Mouse (Mus musculus) kidney, embryonic 15.5 days (tissue): ENCODE data around the gene Secisbp2l. TPM values are rescaled to one million over a fixed set of nuclear protein-coding genes. Genes with fewer than 3 reads are reported as not detected.

Experiments
- ATAC-seq: fragments of 200-750 bp; cut with Nextera tagmentation; replicated peaks from 2 replicates; pipeline ENCODE4 v1.8.0; 2017; ENCODE audit warnings: moderate TSS enrichment; ENCODE audit not compliant: low FRiP score
- H3K27ac ChIP-seq: fragments of 300-500 bp; sonication (generic); 2 replicates; pipeline ENCODE4 v1.5.1; 2015; ENCODE audit warnings: mild to moderate bottlenecking, inconsistent platforms
- H3K27me3 ChIP-seq: fragments of 300-500 bp; sonication (generic); 2 replicates; pipeline ENCODE4 v1.6.1; 2015; ENCODE audit warnings: inconsistent platforms
- H3K36me3 ChIP-seq: fragments of 300-500 bp; sonication (generic); 2 replicates; pipeline ENCODE4 v1.6.1; 2015; ENCODE audit warnings: inconsistent platforms
- H3K4me1 ChIP-seq: fragments of 300-500 bp; sonication (generic); 2 replicates; pipeline ENCODE4 v1.6.1; 2015; ENCODE audit warnings: inconsistent platforms
- H3K4me2 ChIP-seq: fragments of 300-500 bp; sonication (generic); 2 replicates; pipeline ENCODE4 v1.6.1; 2015; ENCODE audit warnings: moderate library complexity, mild to moderate bottlenecking, inconsistent platforms
- H3K4me3 ChIP-seq: fragments of 300-500 bp; sonication (generic); replicated peaks from 2 replicates; pipeline ENCODE4 v1.5.1; 2015; ENCODE audit warnings: mild to moderate bottlenecking, inconsistent platforms
- H3K9ac ChIP-seq: fragments of 300-500 bp; sonication (generic); 2 replicates; pipeline ENCODE4 v1.6.1; 2015; ENCODE audit warnings: mild to moderate bottlenecking, inconsistent platforms
- H3K9me3 ChIP-seq: fragments of 300-500 bp; sonication (generic); replicated peaks from 2 replicates; pipeline ENCODE4 v1.6.1; 2016; ENCODE audit warnings: inconsistent platforms
- WGBS: fragments of 180-500 bp; shearing (Covaris S2); methylation state at CpG from one replicate; pipeline ENCODE4 v1.1.7; 2015; ENCODE audit warnings: mixed read lengths; 5-methylcytosine and 5-hydroxymethylcytosine counted together
- polyA plus RNA-seq: library from polyadenylated mRNA; unstranded; fragments of >200 nt; fragmentation: Nextera tagmentation; extraction: Ambion mirVana; gene quantifications from 2 replicates; pipeline ENCODE4 v1.2.1, GENCODE M21; 2015

Secisbp2l gene
- polyA plus RNA-seq, 1 experiment from 2014 or later, result 19.0 TPM

DNA sequence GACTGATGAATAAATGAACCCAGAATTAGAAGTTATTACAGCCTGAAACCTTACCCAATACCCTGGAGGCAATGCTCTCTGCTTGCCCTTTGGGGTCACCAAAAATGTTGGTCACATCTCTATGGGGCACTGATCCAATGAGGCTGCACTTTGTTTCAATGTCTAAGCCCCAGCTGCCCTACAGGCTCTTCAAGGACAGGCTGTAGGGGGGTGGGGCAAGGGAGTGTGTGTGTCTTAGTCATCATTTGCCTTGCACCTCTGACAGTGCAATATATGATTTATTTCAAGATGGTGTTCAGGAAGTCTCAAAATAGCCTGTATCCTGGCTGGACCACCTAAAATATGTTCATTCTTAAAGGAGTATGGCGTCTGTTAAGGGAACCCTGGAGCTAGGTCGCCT, 81.1 kb downstream of the Secisbp2l start:
- Histone ChIP-seq H3K9me3 (no peaks in the 10 kb centered on the region), H3K9ac (no peak overlapping the region), H3K4me1 (peaks cover 2% of the 10 kb centered on the region; the same call in 1 of the 2 replicates), H3K27me3 (no peaks in the 10 kb centered on the region), H3K4me3 (no peak overlapping the region), H3K27ac (no peak overlapping the region), H3K4me2 (no peak overlapping the region), H3K36me3 (no peaks in the 10 kb centered on the region)
- no peak for ATAC-seq
- WGBS, result 81% methylated on average over 2 of the region's 2 CpGs

DNA sequence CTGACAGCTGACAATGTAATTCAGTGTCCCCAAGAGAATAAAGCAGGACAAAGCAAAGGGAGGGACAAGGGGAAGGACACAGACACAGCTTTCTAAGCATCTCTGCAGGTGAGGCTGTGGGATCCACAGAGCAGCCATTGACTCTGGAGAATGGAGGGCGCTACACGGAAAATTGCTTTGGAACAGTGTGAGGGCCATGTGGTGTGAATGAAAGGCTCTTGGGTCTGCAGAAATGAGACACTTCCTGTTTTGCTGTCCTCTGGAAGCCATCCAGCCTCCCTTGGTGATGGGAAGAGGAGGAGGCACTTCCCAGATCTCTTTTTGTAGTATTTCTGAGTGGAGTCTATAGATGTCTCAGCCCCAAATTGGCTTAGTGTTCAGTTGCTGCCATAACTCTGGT, 86.5 kb downstream of the Secisbp2l start:
- no peaks in the 10 kb centered on the region for H3K27me3 ChIP-seq
- H3K9me3 ChIP-seq, result no peaks in the 10 kb centered on the region
- no peak overlapping the region for H3K9ac ChIP-seq
- H3K4me1 ChIP-seq, result 0 out of 2 replicates have a peak, but pooled peaks cover 5% of the 10 kb centered on the region
- no peaks in the 10 kb centered on the region for H3K36me3 ChIP-seq
- no peak for ATAC-seq
- no peak overlapping the region for H3K4me2 ChIP-seq
- 68% methylated on average over 2 of the region's 2 CpGs for WGBS
- H3K27ac ChIP-seq, result 0 out of 2 replicates have a peak overlapping the region, but pooled peaks have one; percentile 4
- H3K4me3 ChIP-seq, result no peak overlapping the region

DNA sequence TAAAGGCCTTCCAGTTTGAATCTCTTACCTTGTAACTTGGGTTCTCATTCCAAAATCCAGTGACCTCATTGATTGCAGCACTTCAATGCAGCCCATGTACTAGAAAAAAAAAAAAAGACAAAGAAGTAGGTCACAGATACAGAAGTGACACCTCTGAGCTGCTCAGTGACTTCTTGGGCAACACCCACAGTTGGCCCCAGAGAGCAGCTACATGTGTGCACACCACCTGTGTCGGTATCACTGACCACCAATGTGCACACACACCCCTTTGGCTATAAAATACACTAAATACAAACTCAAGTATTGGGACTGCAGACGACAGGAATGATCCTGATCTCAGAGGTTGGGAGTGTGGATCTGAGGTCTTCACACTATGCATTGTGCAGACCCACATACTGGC, 87.9 kb downstream of the Secisbp2l start:
- 0 out of 2 replicates have a peak, but pooled peaks cover 5% of the 10 kb centered on the region for H3K4me1 ChIP-seq
- no peak for ATAC-seq
- no peak overlapping the region for H3K9ac ChIP-seq
- no peak overlapping the region for H3K27ac ChIP-seq
- no peaks in the 10 kb centered on the region for H3K36me3 ChIP-seq
- WGBS, result 73% methylated on average over 2 of the region's 2 CpGs
- H3K4me2 ChIP-seq, result no peak overlapping the region
- no peak overlapping the region for H3K4me3 ChIP-seq
- H3K9me3 ChIP-seq, result no peaks in the 10 kb centered on the region
- H3K27me3 ChIP-seq, result no peaks in the 10 kb centered on the region

DNA sequence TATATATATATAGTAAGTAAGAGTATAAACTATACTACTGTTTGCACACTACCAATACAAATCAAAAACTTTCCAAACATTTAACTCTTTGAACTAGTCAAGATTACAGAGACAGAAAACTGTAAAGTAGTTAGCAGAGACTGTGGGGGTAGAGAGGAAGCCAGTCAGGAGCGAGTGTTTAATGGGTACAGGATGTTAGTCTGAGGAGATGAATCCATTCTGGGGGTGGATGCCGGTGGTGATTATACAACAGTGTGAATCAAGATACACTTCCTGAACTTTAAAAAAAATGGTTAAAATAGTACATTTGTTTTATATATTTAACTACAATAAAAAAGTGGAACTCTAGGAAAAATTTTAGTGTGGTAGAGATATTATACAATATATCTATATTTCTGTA, 90.7 kb downstream of the Secisbp2l start:
- Histone ChIP-seq H3K4me1 (0 out of 2 replicates have a peak, but pooled peaks cover 5% of the 10 kb centered on the region), H3K9ac (no peak overlapping the region), H3K27ac (no peak overlapping the region), H3K4me2 (no peak overlapping the region), H3K9me3 (no peaks in the 10 kb centered on the region), H3K36me3 (no peaks in the 10 kb centered on the region), H3K27me3 (no peaks in the 10 kb centered on the region), H3K4me3 (no peak overlapping the region)
- no peak for ATAC-seq
- 52% methylated on average over 2 of the region's 2 CpGs for WGBS

Other genes starting within 250 kb of the Secisbp2l start
- 7.7 and 8.1 TPM in 2 replicates for gene Cep152, start 157.8 kb downstream of the Secisbp2l start, polyA plus RNA-seq
- gene Eid1, start 109.8 kb downstream of the Secisbp2l start, polyA plus RNA-seq, result 116 and 119 TPM in 2 replicates
- gene Shc4, start 58.7 kb downstream of the Secisbp2l start, polyA plus RNA-seq, result 1.2 and 1.3 TPM in 2 replicates
- gene Galk2, start 76.2 kb upstream of the Secisbp2l start, polyA plus RNA-seq, result 57.8 and 61.2 TPM in 2 replicates
- 80.0 and 86.0 TPM in 2 replicates for gene Cops2, start 76.3 kb upstream of the Secisbp2l start, polyA plus RNA-seq